Mouse (Mus musculus): ENCODE measurements around the gene Slc47a2.

- TF ChIP-seq POLR2A (IDR thresholded peaks at IDR 0.05; ENCODE audit: extremely low read depth, insufficient read depth, low read length) (no peak), CTCF (IDR thresholded peaks at IDR 0.05; ENCODE audit: low read depth, low read length) (no peak)
Observed at GRCm38 (mm10) chr11:61356111-61356510, 13.5 kb upstream of the Slc47a2 start.
